Mouse (Mus musculus) C2C12 (cell line): ENCODE data around the gene Cd302. TPM values are rescaled to one million over a fixed set of nuclear protein-coding genes. Genes with fewer than 3 reads are reported as not detected.

Source experiments
- H3K27me3 ChIP-seq: one replicate; pipeline ENCODE4 v1.6.1; 2011; ENCODE audit not compliant: control insufficient read depth, insufficient read depth, insufficient read length
- H3K36me3 ChIP-seq: one replicate; pipeline ENCODE4 v1.6.1; 2011; ENCODE audit not compliant: control insufficient read depth, insufficient read depth
- H3K4me3 ChIP-seq: one replicate; pipeline ENCODE4 v1.5.1; 2011; ENCODE audit warnings: mild to moderate bottlenecking, control low read depth; ENCODE audit not compliant: poor library complexity, insufficient read depth, severe bottlenecking
- H3K79me2 ChIP-seq: one replicate; pipeline ENCODE4 v1.6.1; 2011; ENCODE audit not compliant: control insufficient read depth, insufficient read depth
- H3K79me3 ChIP-seq: one replicate; pipeline ENCODE4 v1.6.1; 2011; ENCODE audit warnings: low read depth, control low read depth
- H3ac ChIP-seq: one replicate; pipeline ENCODE3; 2011; ENCODE audit warnings: low read depth; ENCODE audit not compliant: control insufficient read depth, insufficient read length
- CEBPB ChIP-seq: IDR thresholded peaks from one replicate; pipeline ENCODE4 v1.6.1; 2011; ENCODE audit warnings: low read depth, mild to moderate bottlenecking, control low read depth, moderate library complexity
- CTCF ChIP-seq: IDR thresholded peaks from one replicate; pipeline ENCODE4 v1.5.1; 2011; ENCODE audit not compliant: control insufficient read depth, insufficient read depth, insufficient read length
- FOSL1 ChIP-seq: IDR thresholded peaks from one replicate; pipeline ENCODE4 v1.8.0; 2011; ENCODE audit warnings: mild to moderate bottlenecking, low read length; ENCODE audit not compliant: poor library complexity, insufficient read depth, severe bottlenecking
- MAX ChIP-seq: IDR thresholded peaks from one replicate; pipeline ENCODE4 v1.6.1; 2011; ENCODE audit warnings: mild to moderate bottlenecking, control low read depth
- MYOD1 ChIP-seq: IDR thresholded peaks from one replicate; pipeline ENCODE4 v1.6.1; 2011; ENCODE audit warnings: low read depth; ENCODE audit not compliant: control insufficient read depth, insufficient read length
- MYOG ChIP-seq: IDR thresholded peaks from one replicate; pipeline ENCODE4 v1.6.1; 2011; ENCODE audit not compliant: control insufficient read depth, insufficient read length; ENCODE audit errors: extremely low read depth
- USF1 ChIP-seq: IDR thresholded peaks from one replicate; pipeline ENCODE4 v1.6.1; 2011; ENCODE audit warnings: low read depth, mild to moderate bottlenecking, control low read depth, moderate library complexity
- polyA plus RNA-seq: library from polyadenylated mRNA; unstranded; fragments of >200 nt; fragmentation: generic; extraction: Trizol; gene quantifications from one replicate; pipeline ENCODE4 v1.2.1, GENCODE M21; 2012; ENCODE audit warnings: missing spikeins

The Cd302 gene
- polyA plus RNA-seq, 1 experiment = 0.83 TPM

DNA sequence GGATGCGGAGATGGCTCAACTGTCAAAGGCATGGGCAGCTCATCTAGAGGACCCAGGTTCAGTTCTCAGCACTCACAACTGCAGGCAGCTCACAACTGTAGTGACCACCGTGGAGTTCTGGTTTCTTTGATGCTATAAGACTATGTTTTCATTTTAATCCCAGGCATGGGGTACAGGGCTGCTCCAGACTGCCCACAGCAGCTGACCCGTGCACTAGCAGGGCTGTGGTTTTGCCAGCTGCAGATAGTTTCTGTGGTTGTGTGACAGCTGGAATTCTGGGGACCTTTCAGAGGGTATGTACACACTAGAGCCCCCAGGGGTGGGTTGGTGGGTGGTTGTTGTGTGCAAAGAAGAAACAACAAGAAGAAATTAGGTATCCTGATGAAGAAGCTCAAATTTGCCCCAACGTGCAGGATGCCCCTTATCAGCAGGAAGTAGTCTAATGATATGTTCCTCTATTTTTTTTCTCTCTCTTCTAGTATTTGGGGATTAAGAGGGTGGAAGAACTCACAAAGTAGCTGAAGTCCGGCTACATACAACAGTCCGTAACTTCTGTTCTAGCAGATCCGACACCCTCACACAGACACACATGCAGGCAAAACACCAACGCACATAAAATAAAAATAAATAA, 81.3 kb downstream of the Cd302 start:
- TF ChIP-seq MAX (no peak), CEBPB (no peak), USF1 (no peak), MYOG (no peak), MYOD1 (peak; percentile 3), FOSL1 (no peak), CTCF (no peak)
- peaks cover 14% of the 10 kb centered on the region for H3K36me3 ChIP-seq
- H3K79me3 ChIP-seq = no peaks in the 10 kb centered on the region
- H3K4me3 ChIP-seq = no peak overlapping the region
- H3K27me3 ChIP-seq = no peaks in the 10 kb centered on the region
- no peak overlapping the region for H3ac ChIP-seq
- H3K79me2 ChIP-seq = peaks cover 2% of the 10 kb centered on the region

Other genes with a start within 250 kb of the Cd302 start
- 9.4 TPM for gene Baz2b, start 74.6 kb downstream of the Cd302 start, polyA plus RNA-seq
- 6.0 TPM for gene March7, start 74.6 kb downstream of the Cd302 start, polyA plus RNA-seq
- gene Ly75, start 98.8 kb upstream of the Cd302 start, polyA plus RNA-seq = 8.7 TPM